Mouse (Mus musculus) heart, adult 2 months (tissue): Measurements from ENCODE around the gene Knl1.

Experiments
- EP300 ChIP-seq: fragments of 200-500 bp; IDR thresholded peaks from 2 replicates; pipeline ENCODE4 v1.6.1; 2011; ENCODE audit warnings: low read depth, low read length, control low read depth; ENCODE audit not compliant: insufficient read depth
- POLR2A ChIP-seq: fragments of 200-500 bp; IDR thresholded peaks from 2 replicates; pipeline ENCODE4 v1.6.1; 2011; ENCODE audit warnings: mild to moderate bottlenecking, low read depth, low read length, control low read depth; ENCODE audit not compliant: insufficient read depth

GRCm38 (mm10) chr2:119045163-119045562, 1.8 kb upstream of the Knl1 start:
- TF ChIP-seq EP300 (no peak), POLR2A (no peak)
